Mouse (Mus musculus): ENCODE results near the gene Ror2.

Ror2 gene

DNA sequence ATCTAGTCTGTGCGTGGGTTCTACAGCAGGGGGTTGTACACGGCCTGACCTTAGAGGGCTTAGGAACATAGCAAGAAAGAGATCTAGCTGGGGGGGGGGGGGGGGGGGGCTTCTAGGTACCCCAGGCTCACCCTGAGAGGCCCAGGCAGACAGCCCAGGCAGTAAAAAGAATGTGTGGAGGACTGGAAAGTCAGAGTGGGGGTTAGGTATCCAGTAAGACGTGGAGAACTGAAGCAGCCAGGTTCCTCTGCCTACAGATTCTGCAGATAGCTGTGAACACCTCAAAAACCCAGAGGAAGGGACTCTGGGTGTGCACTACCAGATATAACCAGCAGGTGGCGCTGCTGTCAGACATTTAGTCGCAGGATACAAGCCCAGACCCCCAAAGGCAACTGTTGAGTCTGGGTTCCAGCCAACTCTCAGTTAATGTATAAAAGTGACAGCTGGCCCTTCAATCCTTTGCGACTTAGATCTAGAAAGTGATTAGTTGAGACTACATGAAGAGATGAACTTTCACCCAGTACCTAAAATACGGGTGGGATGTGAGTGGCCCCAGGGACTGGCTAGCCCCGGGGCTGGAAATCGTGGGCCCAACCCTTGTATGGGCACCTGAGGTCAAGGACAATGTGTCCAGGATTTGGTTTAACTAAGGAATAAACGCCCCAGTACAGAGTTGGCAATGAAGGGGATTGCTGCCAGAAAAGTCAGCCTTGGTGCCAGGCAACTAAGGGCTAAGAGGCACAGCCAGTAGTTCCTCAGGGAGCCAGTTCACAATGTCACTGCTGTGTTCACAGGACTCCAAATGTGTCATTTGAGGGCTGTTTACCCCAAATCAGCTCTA lies 166.1 kb downstream of the Ror2 start:
- DNase-seq: peak; percentile 70 to 78

DNA sequence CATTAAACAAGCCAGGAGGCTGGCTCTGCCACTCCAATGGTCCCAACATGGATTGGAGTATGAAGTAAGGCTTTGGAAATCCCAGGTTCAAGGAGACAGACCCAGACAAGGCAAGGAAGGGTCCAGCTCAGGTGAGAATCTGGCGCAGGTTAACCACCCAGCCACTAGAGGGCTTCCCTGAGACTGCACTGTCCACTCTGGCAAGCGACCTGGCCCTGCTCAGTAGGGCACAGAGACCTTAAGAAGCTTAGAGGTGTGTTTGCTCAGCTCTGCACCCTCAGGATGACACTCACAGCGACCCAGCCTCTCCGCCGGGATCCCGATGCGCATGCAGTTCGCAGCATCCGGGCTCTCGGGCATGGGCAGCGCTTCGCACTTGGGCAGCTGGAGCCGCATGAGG lies 167.5 kb downstream of the Ror2 start:
- DNase-seq: no peak

DNA sequence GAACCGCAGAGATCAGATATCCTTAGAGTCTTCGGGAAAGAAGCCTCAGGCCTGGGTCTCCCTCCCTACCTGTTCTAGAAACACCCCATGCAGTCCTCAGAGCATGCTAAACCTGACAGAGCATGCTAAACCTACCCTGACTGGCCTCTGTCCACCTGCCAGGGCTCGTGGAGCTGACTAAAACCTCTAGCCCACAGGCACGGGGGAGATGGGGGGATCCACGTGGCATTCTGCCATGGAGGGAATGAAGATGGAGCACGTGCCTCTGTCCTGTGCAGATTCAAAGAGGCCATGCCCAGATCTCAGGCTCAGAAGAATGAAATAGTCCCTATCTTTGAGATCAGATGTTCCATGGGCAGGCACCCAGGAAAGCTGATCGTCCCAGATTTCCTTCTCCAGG lies 168.0 kb downstream of the Ror2 start:
- no peak for DNase-seq

DNA sequence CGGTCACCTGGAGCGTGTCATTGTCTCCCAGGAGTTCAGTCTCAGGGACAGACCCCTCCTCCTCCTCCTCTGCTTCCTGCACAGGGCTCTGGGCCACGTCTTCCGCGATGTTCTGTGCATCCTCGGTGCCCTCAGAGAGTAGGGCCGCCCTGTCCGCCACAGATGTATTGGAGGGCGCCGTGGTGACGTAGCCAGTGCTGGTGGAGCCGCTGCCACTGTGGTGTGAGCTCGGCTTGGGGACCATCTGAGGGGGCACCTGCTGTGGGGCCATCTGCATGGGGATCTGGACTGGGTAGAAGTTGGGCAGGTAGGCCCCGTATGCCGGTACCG lies 175.7 kb downstream of the Ror2 start:
- DNase-seq: no peak

DNA sequence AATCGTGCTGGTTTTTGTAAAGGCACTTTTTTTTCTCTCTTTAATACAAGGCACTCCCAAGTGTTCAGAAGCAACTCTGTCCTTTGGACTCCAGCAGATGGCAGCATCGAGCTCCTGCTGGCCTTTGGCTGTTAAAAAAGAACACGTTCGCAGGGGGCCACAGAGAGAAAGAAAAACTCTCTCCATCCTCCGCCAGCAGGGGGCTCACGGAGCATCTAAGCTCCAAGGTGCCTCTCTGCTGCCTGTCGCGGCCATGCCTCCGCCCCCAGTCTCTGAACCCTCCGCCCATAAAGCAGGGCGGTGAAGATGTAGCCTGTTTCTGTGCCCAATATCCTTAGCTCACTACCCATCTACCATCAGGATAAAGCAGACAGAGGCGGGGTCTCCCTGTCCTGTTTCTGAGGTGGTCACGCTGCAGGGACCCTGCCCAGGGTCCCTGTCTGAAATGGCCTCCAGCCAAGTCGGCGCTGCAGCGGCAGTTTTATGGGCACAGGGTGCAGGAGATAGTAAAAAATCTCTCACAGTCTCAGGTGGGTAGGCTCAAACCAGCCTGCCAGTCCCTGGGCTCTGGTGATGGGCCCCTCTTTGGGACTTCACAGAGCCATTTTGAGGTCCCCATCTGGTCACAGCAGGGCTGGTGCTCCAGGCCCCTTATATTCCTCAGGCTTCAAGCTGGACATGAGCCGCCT lies 176.2 kb downstream of the Ror2 start:
- DNase-seq: peak; percentile 89 to 90

DNA sequence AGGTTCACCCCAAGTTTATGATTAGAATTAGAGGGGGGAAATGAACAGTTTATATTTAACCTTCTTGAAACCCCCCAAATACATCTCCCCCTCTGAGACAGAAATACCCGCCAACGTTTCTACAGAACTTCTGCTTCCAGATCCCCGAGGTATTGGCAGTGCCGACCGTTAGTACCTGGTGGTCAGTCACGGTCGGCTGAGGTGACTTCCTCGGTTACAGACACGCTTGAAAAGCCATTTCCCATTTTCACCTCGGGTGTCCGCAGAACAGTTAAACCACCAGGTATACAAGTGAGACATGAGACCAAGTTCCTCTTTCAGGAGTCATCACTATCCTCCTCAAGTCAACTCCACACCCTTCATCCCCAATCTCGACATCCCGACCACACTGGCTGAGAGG lies 179.2 kb downstream of the Ror2 start:
- no peak for DNase-seq

DNA sequence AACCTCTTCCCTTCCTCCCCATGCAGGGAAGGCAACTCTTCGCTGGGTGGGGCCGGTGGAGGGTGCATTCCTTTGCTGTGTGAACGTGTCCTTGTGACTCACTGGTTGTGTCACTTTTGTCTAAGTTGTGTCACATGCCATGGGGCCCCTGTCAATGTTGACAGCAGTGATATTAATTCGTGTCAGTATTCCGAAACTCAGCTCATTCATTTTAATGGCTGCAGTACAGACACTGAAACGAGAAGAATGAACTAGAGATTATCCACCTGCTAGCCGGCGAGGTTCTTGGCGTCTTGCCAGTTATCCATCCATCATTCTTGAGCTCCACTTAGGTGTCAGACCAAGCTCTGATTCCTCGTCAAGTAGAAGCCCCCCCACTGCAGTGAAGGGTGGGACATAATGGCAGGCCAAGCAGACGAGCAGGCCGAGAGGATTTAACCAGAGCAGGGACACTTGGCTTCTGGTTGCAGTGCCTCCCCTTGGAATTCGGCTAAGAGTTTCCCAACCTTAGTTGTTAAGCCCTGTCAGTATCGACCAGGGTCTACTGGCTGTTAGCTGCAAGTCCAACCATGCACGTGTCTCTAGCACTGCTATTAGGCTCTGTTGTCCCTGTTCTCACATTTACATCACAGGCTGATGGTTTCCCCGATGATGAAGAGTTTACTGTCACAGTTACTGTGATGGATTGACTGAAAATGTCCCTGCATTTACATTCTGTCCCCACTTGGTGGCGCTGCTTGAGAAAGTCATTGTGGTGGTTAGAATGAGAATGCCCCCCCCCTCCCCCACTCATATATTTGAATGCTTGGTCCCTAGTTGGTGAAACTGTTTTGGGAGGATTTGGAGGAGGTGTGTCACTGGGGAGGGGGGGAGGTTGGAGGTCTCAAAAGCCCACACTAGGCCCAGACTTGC lies 185.9 kb downstream of the Ror2 start:
- peak in 1 of 2 experiments; percentile 10 for DNase-seq

DNA sequence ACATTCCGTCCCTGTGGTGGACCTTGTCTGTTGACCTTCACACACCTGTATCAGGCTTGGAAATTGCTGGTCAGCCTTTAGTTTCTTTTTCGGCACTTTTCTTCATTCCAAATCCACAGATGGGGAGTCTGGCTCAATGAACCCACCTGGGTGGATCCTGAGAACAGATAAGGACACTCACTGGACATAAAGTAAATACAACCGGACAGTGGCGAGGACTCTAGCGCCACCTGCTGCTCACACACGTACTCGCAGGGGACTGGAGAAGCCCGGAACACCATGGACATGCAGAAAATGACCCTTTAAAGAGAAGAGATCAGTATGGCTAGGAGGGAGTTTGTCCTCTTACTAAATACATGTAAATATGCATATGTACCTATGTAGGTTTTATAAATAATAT lies 189.3 kb downstream of the Ror2 start:
- DNase-seq: peak; percentile 76 to 79

DNA sequence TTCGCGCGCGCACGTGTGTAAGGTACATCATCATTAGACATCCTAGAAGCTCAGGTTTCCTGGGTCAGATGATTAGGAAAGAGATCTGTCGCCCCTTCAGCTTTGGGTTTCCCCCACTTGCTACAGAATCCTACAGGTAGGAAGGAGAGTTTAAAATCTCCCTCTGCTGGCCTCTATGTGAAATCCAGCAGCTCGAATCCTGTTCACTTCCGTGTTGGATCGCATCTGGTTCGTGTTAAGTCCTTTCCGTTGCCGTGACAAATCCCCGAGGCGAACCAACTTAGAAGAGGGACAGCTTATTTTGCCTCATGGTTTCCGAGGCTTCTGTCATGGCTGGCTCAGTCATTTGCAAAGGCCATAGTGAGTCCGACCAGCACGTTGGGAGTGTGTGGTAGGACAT lies 190.7 kb downstream of the Ror2 start:
- DNase-seq: no peak

DNA sequence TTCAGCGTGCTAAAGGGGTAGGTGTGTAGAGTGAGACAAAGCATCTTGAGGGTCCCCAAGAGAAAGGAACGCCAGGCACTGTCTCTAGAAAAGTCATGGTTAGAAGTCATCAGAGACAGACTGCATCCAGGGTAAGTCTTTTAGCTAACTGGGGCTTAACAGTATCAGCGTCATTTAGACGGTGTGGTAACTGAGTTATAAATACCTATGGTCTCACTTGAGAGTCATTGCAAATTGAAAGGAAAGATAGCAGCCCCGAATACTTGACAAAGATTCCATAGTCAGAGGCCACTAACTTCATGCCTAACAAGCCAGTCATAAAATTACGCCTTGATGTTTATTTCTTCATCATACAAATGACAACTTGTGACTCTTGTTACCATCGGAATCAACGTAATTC lies 191.3 kb downstream of the Ror2 start:
- no peak for DNase-seq

DNA sequence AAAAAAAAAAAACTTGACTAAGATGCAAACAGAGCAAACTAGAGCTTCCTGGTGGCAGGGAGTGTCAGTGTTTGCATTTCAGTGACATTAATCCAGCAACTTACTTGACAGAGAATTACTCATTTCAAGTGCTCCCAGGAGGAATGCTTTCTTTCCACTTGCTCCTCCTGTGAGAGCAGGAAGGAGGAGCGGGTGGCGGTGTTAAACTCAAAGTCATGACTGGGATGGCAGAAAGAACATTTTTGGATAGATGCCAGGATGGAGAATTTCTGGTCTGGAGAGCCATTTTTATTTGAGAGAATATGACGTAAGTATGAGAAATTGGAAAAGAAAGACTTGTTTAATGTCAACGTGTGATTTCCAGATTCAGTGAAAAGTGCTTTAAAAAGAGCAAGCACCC lies 192.5 kb downstream of the Ror2 start:
- no peak for DNase-seq

DNA sequence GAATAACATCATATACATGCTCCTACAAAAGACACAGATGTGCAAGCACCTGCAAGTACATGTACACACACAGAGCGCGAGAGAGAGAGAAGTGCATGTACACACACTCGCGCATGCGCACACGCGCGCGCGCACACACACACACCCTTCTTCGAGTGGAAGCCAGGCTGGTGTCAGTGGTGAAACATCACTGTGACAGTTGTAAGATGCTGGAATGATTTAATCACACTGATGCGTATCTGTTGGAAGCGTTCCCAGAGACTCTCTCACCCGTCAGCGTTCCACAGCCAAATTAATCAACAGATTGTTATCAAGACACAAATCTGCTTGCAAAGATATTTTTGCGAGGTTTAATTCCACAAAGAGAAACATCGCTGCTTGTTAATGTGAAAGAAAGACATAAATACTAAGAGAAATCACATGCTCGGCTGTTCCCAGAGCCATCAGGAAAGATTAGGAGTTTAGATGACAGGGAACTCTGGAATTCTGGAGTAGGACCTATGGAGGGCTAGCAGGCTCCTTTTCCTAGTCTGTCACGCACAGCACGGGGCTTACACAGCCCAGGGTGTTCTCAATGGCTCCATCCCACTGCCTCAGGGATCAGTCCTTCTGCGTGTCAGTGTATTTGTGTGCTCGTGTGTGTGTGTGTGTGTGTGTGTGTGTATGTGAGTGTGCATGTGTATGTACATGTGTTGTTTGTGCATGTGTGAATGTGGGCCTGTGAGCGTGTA lies 199.2 kb downstream of the Ror2 start:
- DNase-seq: no peak

DNA sequence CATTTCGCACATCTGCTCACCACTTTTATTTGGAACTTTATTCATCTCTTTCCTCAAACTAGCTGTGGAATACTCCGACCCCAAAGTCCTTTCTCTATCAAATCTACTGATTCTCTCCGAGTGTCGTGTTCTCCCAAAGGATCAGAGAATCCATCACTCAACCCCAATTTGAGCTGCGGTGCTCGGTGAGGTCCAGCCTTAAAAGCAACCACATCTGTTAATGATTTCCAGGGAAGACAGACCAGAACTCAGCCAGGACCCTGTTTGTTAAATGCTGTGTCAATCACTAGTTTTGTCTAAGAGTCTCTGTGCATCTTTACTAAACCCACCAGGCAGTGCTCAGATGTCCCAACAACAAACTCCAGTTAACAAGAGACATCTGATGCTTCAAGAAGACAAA lies 204.1 kb downstream of the Ror2 start:
- DNase-seq: no peak

DNA sequence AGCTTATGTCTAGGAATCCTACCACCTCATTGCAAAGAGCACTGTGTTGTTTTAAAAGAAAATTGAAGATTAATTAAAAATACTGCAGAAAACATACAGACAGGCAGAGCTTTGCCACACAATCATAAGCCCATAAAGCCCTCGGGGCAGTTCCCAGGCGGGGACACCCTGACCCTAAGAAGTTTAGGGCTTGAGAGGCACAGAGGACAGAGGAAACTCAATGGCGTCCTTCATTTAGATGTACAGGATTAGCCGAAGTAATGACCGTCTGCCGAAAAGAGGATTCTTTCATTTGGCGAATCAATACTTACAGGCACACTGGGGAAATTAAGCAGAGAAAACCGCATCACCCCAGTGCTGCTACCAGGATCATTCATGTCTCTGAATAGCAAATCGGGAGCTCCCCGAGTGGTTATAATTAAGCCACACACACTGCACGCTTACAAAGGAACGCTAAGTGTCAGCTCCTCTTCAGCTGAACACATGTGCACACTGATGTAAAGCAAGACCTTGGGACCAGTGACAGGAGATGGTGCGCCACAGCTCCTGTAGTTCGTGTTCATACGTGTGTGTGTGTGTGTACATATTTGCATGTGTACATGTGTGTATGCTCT lies 208.1 kb downstream of the Ror2 start:
- no peak for DNase-seq

DNA sequence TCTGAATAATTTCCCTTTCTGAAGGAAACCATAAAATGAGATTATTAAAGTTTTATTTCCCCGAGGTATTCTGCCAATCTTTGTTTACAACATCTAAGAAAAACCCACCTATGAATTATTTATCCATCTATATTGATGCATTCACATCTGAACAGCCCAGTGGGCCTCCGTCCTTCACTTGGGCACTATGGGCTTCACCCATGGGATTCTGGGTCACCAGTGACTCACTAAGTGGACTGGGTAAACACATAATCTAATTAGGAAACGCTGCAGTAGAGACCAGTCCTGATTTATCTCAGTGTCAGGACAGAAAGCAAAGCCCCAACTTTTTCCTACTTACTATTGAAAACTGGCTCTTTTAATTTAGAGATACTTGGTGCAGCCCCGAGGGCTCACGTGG lies 210.9 kb downstream of the Ror2 start:
- DNase-seq: no peak

DNA sequence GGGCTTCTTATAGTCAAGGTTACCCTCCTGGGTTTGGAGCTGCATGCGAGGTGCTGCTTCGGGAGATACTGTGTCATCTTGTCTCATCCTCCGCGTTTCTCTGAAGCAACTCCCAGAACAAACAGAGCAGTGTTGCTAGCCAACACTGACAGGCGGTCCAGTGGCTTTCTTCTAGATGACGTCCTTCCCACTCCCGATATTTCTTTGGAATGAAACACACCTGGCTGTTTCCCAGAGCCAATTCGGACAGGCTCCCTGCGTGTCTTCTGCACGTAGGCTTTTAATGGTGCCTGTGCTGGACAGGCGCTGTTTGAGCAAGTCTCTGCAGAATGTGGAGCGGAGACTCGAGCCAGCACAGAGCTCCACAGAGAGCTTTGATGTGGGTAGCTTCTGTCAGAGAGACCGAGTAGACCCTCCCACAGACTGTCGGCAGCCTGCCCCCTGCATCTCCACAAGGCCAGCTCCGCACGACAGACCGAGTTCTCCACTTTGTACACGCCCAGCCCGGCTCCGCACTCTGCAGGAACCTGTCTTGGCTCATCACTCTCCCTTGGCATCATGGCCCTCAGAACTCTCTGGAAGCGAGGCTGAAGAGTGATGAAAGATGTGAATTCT lies 216.7 kb downstream of the Ror2 start:
- DNase-seq: no peak

DNA sequence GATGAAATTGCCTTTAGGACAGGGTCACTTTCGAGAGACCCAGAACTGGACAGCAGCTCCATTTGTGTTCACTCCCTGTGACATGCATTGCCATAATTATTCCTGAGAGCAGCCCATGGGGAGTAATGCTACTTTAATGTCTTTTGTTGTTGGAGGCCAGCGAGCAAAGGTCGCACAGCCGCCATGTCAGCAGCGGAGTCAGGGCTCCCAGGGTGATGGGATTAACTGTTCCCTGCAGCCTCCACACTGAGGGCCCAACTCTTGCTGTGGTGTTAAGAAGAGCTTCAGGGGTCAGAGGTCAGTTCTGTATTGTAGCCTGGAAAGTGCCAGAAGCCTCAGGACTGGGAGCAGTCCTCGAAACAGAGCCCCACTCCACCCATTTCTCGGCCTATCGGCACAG lies 217.5 kb downstream of the Ror2 start:
- no peak for DNase-seq

DNA sequence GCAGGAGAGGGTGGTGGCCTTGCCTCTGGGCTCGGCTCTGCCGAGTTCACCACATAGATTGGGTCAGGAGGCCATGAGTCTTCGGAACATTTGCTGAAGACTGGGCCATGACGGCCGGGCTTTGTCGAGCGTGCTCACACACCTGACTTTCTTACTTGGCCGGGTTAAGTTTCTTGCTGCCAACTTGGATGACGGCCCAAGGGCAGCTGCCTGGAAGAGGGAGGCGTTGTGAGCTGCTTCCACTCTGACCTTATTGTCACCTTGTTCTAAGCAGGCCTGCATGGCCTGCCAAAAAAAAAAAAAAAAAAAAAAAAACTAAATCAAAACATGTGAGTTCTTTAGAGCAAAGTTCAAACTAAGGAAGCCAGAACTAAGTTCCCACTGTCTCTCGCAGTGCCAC lies 218.0 kb downstream of the Ror2 start:
- DNase-seq: peak in 1 of 2 experiments; percentile 21

DNA sequence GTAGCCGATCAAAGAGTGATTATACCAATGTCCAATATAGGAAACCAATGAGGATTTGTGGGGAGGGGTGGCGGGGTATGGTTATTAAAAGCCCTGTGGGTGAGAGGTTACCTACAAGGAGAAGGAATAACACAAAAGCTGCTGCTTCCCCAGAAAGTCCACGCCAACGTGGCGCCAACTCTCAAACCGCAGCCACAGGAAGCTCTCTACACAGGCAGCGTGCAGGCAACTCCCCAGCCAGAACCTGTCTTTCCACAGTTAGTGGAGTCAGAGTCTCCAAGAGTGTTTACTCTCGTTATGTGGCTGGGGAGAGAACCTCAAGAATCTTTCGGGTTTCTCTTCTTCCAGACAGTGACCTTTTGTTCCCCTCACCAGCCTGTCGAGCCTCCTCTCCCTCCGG lies 220.8 kb downstream of the Ror2 start:
- DNase-seq: no peak

DNA sequence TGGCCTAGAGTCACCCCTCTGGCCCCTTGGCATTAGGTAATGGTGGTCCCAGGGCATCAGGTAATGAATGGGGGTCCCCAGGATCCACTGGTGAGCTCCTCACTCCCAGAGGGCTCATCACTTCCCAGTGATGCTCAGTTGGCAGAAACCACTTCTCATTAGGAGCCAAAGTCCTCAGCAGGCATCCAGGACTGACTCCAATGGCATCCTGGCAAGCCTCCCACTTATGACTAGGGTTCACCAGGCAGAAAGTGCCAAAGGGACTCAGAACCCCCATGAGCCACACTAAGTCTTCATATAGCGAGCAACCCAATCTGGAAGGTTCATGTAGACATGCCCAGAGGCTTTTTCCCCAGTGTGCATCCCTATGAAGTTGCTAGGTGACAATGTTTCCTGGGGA lies 221.2 kb downstream of the Ror2 start:
- no peak for DNase-seq

All from cerebellum, postnatal 36 days (tissue).